Mouse (Mus musculus): ENCODE data around the gene Ephx1.

Ephx1 gene

DNA sequence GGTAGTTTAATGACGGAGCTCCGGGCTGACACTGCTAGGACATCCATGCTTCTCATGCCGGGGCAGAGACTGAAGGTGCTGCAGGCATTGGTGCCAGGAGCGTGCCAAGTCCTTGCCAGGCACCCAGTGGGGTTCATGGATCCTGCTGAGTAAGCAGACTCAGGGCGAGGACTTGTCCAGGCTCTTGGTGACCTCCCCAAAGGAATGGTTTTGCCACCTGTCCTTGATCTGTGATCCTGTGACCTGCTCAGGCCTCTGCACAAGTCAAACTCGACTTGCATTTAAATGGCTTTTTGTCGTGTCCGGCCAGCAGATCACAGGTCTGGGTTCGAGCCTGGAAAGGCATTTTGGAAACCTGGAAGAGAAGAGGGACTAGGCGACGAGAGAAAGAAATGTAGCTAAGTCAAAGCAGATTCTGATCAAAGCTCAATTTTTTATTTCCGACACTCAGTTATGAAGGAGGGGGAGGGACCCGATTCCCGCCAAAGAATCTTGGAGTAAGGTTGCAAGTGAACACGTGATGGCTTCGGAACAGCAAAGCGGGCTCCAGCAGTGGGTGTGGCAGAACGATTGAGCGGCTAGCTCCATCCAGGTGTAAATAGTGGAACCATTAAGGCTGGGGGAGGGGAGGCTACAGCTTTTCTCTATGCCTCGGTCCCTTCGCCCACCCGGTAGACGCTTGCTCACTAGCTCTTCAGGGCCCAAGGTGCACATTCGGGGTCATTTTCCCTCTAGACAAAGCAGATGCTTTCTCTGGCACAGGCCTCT lies 41.0 kb downstream of the Ephx1 start:
- in situ Hi-C loops (cut with MboI, MseI), result loop anchor here (5.0 to 10.0 kb wide), 2 partner anchors 55 to 77 kb away; partner anchors contain the start of gene Pycr2

DNA sequence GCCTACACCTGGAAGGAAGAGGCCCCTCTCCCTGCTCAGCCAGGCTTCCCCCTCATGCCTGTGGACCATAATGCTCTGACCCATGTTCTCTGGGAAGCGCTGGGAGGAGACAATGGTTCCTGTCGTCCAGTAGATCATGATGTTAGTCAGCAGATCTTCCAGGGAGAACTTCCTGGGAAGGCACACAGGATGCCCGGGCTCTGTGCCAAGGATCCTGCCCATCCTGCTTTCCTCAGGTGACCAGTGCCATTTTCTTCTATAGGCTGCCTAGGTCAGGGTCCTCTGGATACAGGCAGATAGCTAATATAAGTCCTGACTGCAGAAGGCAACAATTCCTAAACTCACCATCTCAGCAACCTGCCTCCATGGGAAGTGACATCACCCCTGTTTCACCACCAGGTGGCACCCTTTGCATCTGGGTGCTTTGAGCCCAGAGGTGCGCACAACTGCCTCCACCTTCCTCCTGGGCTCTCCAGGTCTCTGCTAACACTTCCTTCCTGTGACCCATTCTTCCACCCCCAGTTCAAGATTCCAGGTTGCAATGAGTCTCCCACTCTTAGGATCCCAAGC lies 44.5 kb downstream of the Ephx1 start:
- in situ Hi-C loops (cut with MboI, MseI), result loop anchor here (5.0 kb wide), 1 partner anchor 74 kb away; the partner anchor contains the start of gene Pycr2

DNA sequence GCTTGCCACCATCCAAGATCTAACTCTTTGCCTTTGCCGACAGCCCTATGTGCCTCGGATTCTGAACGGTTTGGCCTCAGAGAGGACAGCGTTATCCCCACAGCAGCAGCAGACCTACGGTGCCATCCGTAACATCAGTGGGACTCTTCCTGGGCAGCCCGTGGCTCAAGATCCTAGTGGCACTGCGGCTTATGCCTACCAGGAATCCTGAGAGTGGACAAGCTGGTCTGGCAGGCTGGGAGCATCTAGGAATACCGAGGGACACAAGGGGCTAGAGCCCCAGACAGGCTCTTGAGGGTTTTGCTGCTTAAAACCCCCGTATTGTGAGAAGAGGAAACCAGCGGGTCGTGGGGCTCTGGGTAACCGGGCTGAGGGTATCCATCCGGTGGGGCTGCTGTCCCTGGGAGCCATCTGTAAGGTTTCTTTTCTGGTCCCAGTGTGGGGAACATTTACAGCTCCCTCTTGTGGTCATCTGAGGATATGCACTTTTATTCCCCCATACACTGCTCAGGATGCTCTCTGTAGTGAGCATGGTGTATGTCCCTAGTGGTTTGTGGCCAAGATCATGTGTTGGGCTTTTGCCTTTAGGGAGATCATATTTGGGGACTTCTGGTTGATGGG lies 46.5 kb downstream of the Ephx1 start:
- in situ Hi-C loops (cut with MboI, MseI), result no loop called here

GRCm38 (mm10) chr1:180972941-180973340 lies 47.8 kb downstream of the Ephx1 start:
- in situ Hi-C loops (cut with MboI, MseI), result no loop called here

- in situ Hi-C loops (cut with MboI, MseI), result loop anchor here (5.0 kb wide), 1 partner anchor 100 kb away; no protein-coding TSS in a partner anchor
These were observed 53.4 kb downstream of the Ephx1 start for GRCm38 (mm10) chr1:180967261-180967660.

GRCm38 (mm10) chr1:180966542-180966941 lies 54.2 kb downstream of the Ephx1 start:
- in situ Hi-C loops (cut with MboI, MseI), result loop anchor here (5.0 kb wide), 1 partner anchor 99 kb away; no protein-coding TSS in a partner anchor

DNA sequence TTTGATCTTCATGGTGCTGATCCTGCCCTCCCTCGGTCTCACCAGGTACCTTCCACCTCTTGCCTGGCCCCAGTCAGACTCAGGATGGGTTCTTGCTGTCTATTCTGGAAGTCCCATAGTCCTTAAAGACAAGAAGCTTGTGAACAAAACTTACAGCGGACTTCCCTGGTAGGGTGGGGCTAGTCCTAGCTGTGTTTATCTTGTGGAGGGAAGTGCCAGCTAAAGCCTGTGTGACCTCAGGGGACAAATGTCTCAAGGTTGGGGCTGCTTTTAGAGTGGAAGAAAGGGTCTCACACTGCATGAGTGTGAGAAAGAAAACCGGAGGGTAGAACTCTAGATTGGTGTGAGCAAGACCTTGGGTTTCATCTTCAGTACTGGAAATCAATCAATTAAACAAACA lies 54.9 kb downstream of the Ephx1 start:
- in situ Hi-C loops (cut with MboI, MseI), result loop anchor here (5.0 kb wide), 1 partner anchor 98 kb away; no protein-coding TSS in a partner anchor

DNA sequence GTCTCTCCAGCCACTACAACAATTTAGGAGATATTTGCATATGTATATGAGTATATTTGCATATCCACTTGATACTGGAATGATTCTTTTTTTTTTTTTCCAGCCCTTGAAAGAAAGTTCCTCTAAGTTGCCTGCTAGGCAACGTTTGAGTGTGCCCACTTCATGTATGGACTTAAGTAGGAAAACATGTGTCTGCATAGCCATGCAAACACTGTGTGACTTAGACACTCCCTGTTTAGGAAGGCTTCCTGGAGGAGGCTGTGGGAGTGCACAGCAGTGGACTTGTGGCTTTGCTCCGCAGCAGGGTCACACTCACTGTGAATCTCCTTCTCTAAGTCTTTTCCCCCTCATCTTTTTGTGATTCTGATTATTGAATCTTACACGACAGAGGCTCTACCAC lies 61.9 kb downstream of the Ephx1 start:
- in situ Hi-C loops (cut with MboI, MseI), result no loop called here

GRCm38 (mm10) chr1:180957989-180958388 lies 62.7 kb downstream of the Ephx1 start:
- in situ Hi-C loops (cut with MboI, MseI), result no loop called here

DNA sequence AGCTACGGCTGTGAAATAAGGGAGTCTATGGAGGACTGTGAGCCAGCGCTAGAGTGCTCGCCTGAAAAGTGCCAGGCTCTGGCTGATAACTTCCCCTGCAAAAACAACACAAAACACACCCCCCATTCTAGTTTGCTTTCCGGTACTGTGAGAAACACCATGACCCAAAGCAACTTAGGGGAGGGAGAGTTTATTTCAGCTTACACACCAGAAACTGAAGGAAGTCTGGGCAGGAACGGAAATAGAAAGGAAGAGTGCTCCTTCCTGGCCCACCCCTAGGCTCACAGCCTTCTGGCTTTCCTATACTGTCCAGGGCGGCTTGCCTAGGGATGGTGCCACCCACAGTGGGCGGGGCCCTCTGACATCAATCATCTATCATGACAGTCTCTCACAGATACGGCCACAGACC lies 63.7 kb downstream of the Ephx1 start:
- in situ Hi-C loops (cut with MboI, MseI), result no loop called here

DNA sequence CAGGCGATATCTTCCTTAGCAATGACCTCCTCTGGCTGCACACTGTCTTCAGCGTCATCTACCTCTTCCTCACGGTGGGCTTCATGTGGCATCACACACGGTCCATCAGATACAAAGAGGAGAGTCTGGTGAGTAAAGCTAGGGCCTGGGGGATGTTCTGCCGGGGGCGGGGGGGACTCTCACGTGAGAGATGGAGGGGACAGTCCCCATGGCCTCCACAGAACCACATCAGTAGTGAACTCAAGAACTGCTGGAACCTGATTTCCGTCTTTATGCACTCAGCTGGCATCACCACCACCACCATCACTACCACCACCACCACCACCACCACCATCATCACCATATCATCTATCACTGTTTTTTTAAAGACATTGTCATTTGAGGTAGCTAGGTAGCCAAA lies 64.3 kb downstream of the Ephx1 start:
- in situ Hi-C loops (cut with MboI, MseI), result no loop called here

GRCm38 (mm10) chr1:180952808-180953207 lies 67.9 kb downstream of the Ephx1 start:
- in situ Hi-C loops (cut with MboI, MseI), result no loop called here

GRCm38 (mm10) chr1:180952085-180952746 lies 68.5 kb downstream of the Ephx1 start:
- in situ Hi-C loops (cut with MboI, MseI), result no loop called here

DNA sequence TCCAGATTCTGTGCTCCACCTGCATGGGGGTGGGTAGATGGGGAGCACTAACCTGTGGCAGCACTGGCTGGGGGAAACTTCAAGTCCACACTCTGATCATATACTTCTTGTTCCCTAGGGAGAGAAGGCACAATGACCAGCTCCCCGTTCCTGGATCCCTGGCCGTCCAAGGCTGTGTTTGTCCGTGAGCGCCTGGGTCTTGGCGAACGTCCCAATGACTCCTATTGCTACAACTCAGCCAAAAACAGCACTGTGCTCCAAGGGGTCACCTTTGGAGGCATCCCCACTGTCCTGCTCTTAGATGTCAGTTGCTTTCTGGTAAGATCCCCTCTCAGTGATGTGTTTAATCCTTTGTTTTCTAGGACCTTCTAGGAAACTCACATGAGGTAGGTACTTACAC lies 74.3 kb downstream of the Ephx1 start:
- in situ Hi-C loops (cut with MboI, MseI), result no loop called here

GRCm38 (mm10) chr1:180945001-180945980 lies 75.4 kb downstream of the Ephx1 start:
- in situ Hi-C loops (cut with MboI, MseI), result no loop called here

DNA sequence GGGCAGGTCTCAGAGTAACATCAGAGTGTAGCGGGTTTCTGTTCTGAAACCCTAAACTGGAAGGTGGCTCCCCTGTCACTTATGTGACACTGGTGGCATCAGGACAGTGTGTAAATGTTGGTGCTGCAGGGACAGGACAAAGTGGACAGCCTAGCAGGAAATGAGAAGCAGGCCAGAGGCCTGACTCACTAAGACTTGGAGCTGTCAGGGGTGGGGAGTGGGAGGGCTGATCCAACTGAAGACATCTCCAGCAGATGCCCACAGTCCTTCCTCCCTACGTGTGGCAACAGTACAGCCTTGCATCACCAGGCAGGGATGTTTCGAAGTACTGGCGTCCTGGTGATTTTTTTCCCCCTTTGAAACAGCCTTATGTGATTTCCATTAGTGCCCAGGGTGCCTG lies 76.2 kb downstream of the Ephx1 start:
- in situ Hi-C loops (cut with MboI, MseI), result no loop called here

GRCm38 (mm10) chr1:180943896-180944295 lies 76.8 kb downstream of the Ephx1 start:
- in situ Hi-C loops (cut with MboI, MseI), result no loop called here

- in situ Hi-C loops (cut with MboI, MseI), result no loop called here
These were observed 77.6 kb downstream of the Ephx1 start for GRCm38 (mm10) chr1:180943032-180943644.

DNA sequence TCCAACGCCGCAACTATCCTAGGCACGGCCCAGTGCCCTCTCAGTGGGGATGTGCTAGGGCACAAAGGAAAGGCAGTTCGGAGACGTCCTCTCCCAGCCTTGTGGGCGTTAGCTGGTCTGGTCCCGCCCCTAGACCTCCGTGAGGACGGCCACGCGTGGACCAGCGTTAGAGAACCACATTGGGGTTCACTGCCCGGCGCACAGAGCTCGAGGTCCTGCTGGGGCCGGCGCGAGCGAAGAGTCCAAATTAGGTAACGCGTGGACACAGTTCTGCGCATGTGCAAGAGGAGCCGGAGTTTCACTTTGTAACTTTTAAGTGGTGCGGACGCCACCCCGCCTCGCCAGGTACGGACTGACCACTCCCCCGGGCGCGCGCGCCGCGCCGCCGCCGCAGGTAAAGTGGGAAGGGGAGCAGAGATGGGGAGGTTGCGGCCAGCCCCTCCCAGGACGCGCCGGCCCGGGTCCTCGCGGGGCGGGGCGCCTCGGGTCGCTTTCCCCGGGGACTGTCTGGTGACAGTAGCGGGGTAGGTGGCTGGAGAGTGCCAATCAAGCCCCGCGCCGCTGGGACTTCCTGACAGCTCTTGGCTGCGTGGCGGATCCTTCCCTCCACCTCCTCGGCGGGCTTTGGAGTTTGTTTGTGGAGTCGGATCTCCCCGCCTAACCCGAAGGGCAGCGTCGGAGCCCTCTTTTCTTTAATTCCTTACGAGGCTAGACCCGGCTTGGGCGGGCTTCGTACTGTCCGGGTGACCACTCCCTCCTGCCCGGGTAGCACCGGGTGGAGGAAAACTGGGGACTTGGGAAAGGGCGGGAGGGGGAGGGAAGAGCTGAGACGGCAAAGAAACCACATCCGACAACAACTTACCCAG lies 78.3 kb downstream of the Ephx1 start, which contains the start of gene Tmem63a:
Gene Tmem63a (plus strand): TSS at position 179 of the 866 bp plus-strand sequence.
- in situ Hi-C loops (cut with MboI, MseI), result no loop called here

Data from regulatory T cell (primary cell).